Mouse (Mus musculus): Measurements from ENCODE around the gene Mef2d.

GRCm38 (mm10) chr3:88160856-88161255 is 18.7 kb downstream of the Mef2d start:
- no peak for TF ChIP-seq EP300 (IDR thresholded peaks at IDR 0.05; ENCODE audit: low read depth)
- TF ChIP-seq CTCF (IDR thresholded peaks at IDR 0.05; ENCODE audit: low read depth), result no peak

Data from liver, embryonic 14.5 days (tissue).